Mouse (Mus musculus) forebrain, embryonic 14.5 days (tissue): ENCODE measurements around the gene Aes. TPM values are rescaled to one million over a fixed set of nuclear protein-coding genes. Genes with fewer than 3 reads are reported as not detected.

Experiments
- ATAC-seq: fragments of 200-750 bp; cut with Nextera tagmentation; 2 replicates; pipeline ENCODE4 v1.8.0; 2017; ENCODE audit warnings: mild to moderate bottlenecking, moderate library complexity
- DNase-seq: peaks from one replicate; pipeline ENCODE4 v3.0.0-alpha.2; 2015; ENCODE audit warnings: low spot score
- H3K27ac ChIP-seq: fragments of 300-500 bp; sonication (generic); 2 replicates; pipeline ENCODE4 v1.5.1; 2014; ENCODE audit warnings: low read depth, mild to moderate bottlenecking, control low read depth, low read length, moderate library complexity
- H3K27me3 ChIP-seq: fragments of 300-500 bp; sonication (generic); replicated peaks from 2 replicates; pipeline ENCODE4 v1.6.1; 2014; ENCODE audit warnings: low read length, control low read depth, mixed read lengths; ENCODE audit not compliant: control insufficient read depth, insufficient read depth
- H3K36me3 ChIP-seq: fragments of 300-500 bp; sonication (generic); 2 replicates; pipeline ENCODE4 v1.6.1; 2014; ENCODE audit warnings: low read length, control low read depth; ENCODE audit not compliant: control insufficient read depth, insufficient read depth
- H3K4me1 ChIP-seq: fragments of 300-500 bp; sonication (generic); 2 replicates; pipeline ENCODE4 v1.6.1; 2014; ENCODE audit warnings: antibody characterized with exemption, low read length, control low read depth; ENCODE audit not compliant: control insufficient read depth, insufficient read depth
- H3K4me2 ChIP-seq: fragments of 300-500 bp; sonication (generic); 2 replicates; pipeline ENCODE4 v1.6.1; 2014; ENCODE audit warnings: mild to moderate bottlenecking, control low read depth, low read length
- H3K4me3 ChIP-seq: fragments of 300-500 bp; sonication (generic); 2 replicates; pipeline ENCODE4 v1.5.1; 2014; ENCODE audit warnings: low read depth, low read length, control low read depth
- H3K9ac ChIP-seq: fragments of 300-500 bp; sonication (generic); 2 replicates; pipeline ENCODE4 v1.6.1; 2014; ENCODE audit warnings: mild to moderate bottlenecking, low read length, control low read depth, moderate library complexity
- H3K9me3 ChIP-seq: fragments of 300-500 bp; sonication (generic); replicated peaks from 2 replicates; pipeline ENCODE4 v1.6.1; 2016; ENCODE audit warnings: low read length, control low read depth, mixed read lengths; ENCODE audit not compliant: control insufficient read depth
- WGBS: fragments of 180-500 bp; shearing (Covaris S2); extraction: QIAGEN DNeasy Blood & Tissue Kit; methylation state at CpG from one replicate; pipeline ENCODE4 v1.1.7; 2014; 5-methylcytosine and 5-hydroxymethylcytosine counted together
- polyA plus RNA-seq: library from polyadenylated mRNA; unstranded; fragments of >200 nt; fragmentation: Nextera tagmentation; extraction: Ambion mirVana; gene quantifications from 2 replicates; pipeline ENCODE4 v1.2.1, GENCODE M21; 2014

The Aes gene
- polyA plus RNA-seq, 1 experiment from 2014 or later: 415 TPM

- Histone ChIP-seq H3K27me3 (peaks cover 22% of the 10 kb centered on the region), H3K4me2 (peak overlapping the region; percentile 26; the same call in 1 of the 2 replicates), H3K36me3 (no peaks in the 10 kb centered on the region), H3K9ac (no peak overlapping the region), H3K4me1 (peaks cover 36% of the 10 kb centered on the region), H3K4me3 (no peak overlapping the region), H3K27ac (peak overlapping the region; percentile 33; the same call in 1 of the 2 replicates), H3K9me3 (no peaks in the 10 kb centered on the region)
- 6% methylated on average over 10 of the region's 12 CpGs for WGBS
- no peak; the same call in 1 of the 2 replicates for ATAC-seq
- peak; percentile 41 for DNase-seq
Measured at GRCm38 (mm10) chr10:81597137-81597950, 38.1 kb downstream of the Aes start.

DNA sequence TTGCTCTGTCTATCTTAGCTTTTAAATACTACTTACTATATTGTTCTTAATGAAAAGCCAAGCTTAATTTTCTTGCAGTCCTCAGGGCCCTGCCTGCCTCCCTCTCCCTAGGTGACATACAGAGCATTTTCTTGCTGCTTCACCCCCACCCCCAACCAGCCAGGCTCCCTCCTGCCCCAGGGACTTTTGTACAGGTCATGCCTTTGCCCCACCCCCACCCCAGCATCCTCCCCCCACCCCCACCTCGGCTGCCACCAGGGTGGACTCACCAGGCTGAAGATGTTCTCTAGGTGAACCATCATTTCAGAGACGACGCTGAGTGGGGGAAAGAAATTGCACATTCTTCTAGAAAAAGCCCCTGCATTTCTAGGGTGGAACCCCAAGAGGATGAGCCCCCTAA lies 39.1 kb downstream of the Aes start:
- no peaks in the 10 kb centered on the region for H3K9me3 ChIP-seq
- H3K4me3 ChIP-seq: no peak overlapping the region
- H3K36me3 ChIP-seq: no peaks in the 10 kb centered on the region
- H3K27ac ChIP-seq: no peak overlapping the region
- H3K9ac ChIP-seq: no peak overlapping the region
- WGBS: 44% methylated on average over 3 of the region's 3 CpGs
- H3K4me1 ChIP-seq: peaks cover 39% of the 10 kb centered on the region
- no peak for ATAC-seq
- H3K27me3 ChIP-seq: peaks cover 22% of the 10 kb centered on the region
- no peak for DNase-seq
- H3K4me2 ChIP-seq: no peak overlapping the region

GRCm38 (mm10) chr10:81598871-81599270 lies 39.6 kb downstream of the Aes start:
- DNase-seq: no peak
- ATAC-seq: no peak
- Histone ChIP-seq H3K4me1 (peaks cover 39% of the 10 kb centered on the region), H3K27ac (no peak overlapping the region), H3K4me3 (no peak overlapping the region), H3K4me2 (no peak overlapping the region), H3K27me3 (peaks cover 19% of the 10 kb centered on the region), H3K36me3 (no peaks in the 10 kb centered on the region), H3K9ac (no peak overlapping the region), H3K9me3 (no peaks in the 10 kb centered on the region)
- WGBS: 56% methylated on average over 6 of the region's 6 CpGs

GRCm38 (mm10) chr10:81599630-81600029 lies 40.3 kb downstream of the Aes start:
- DNase-seq (no peak), ATAC-seq (no peak)
- Histone ChIP-seq H3K4me1 (peaks cover 39% of the 10 kb centered on the region), H3K9ac (no peak overlapping the region), H3K27ac (no peak overlapping the region), H3K36me3 (no peaks in the 10 kb centered on the region), H3K27me3 (peaks cover 12% of the 10 kb centered on the region; the same call in 1 of the 2 replicates), H3K9me3 (no peaks in the 10 kb centered on the region), H3K4me3 (no peak overlapping the region), H3K4me2 (no peak overlapping the region)
- WGBS: 75% methylated on average over 5 of the region's 5 CpGs

GRCm38 (mm10) chr10:81600096-81600495 lies 40.8 kb downstream of the Aes start:
- no peak overlapping the region for H3K27ac ChIP-seq
- DNase-seq: no peak
- ATAC-seq: no peak
- no peaks in the 10 kb centered on the region for H3K36me3 ChIP-seq
- no peaks in the 10 kb centered on the region for H3K9me3 ChIP-seq
- peaks cover 39% of the 10 kb centered on the region for H3K4me1 ChIP-seq
- H3K27me3 ChIP-seq: peaks cover 9% of the 10 kb centered on the region; the same call in 1 of the 2 replicates
- no peak overlapping the region for H3K9ac ChIP-seq
- no peak overlapping the region for H3K4me2 ChIP-seq
- 55% methylated on average over 10 of the region's 10 CpGs for WGBS
- no peak overlapping the region for H3K4me3 ChIP-seq

DNA sequence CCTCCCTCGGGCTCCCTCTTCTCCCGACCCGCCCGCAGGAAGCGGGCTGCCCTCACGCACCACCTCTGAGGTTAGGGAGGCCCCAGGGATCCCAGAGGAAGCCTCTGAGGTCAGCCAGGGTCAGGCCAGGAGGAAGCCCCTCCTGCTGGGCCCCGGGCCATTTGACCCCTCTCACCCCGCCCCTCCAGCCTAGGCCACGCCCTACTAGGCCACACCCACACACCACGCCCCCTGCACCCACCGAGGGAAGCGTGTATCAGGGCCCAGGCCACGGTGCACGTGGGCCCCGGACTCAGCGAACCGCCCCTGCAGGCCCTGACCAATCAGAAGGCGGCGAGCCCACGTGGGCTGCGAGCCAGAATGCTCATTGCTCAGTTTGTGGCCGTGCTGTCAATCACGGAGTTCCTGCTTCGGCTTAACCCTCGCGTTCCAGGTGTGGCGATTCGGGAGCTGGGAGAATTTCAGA lies 41.5 kb downstream of the Aes start, which contains the start of gene Tle6:
TSS of gene Tle6 (minus strand) at position 336 of the 466 bp plus-strand sequence.
- H3K4me1 ChIP-seq: peaks cover 36% of the 10 kb centered on the region
- no peak within 1 kb of the TSS; the same call in 1 of the 2 replicates for H3K9ac ChIP-seq
- H3K4me2 ChIP-seq: peak within 1 kb of the TSS; percentile 44
- peak; percentile 98 for DNase-seq
- under 1% methylated on average over 28 of the region's 28 CpGs for WGBS
- H3K36me3 ChIP-seq: no peaks in the 10 kb centered on the region
- H3K27me3 ChIP-seq: peaks cover 4% of the 10 kb centered on the region; the same call in 1 of the 2 replicates
- no peaks in the 10 kb centered on the region for H3K9me3 ChIP-seq
- no peak within 1 kb of the TSS; the same call in 1 of the 2 replicates for H3K4me3 ChIP-seq
- H3K27ac ChIP-seq: no peak within 1 kb of the TSS
- ATAC-seq: peak; percentile 78

- H3K4me1 ChIP-seq: peaks cover 29% of the 10 kb centered on the region
- no peak for ATAC-seq
- H3K27me3 ChIP-seq: no peaks in the 10 kb centered on the region
- H3K9ac ChIP-seq: no peak overlapping the region
- H3K9me3 ChIP-seq: no peaks in the 10 kb centered on the region
- H3K36me3 ChIP-seq: no peaks in the 10 kb centered on the region
- 20% methylated on average over 7 of the region's 7 CpGs for WGBS
- peak overlapping the region; percentile 44; the same call in 1 of the 2 replicates for H3K4me2 ChIP-seq
- no peak for DNase-seq
- no peak overlapping the region for H3K27ac ChIP-seq
- H3K4me3 ChIP-seq: no peak overlapping the region
Measured at GRCm38 (mm10) chr10:81601396-81601905, 42.2 kb downstream of the Aes start.

- H3K4me2 ChIP-seq: no peak overlapping the region
- H3K36me3 ChIP-seq: no peaks in the 10 kb centered on the region
- WGBS: 20% methylated on average over 4 of the region's 4 CpGs
- H3K9ac ChIP-seq: no peak overlapping the region
- no peak for ATAC-seq
- no peaks in the 10 kb centered on the region for H3K27me3 ChIP-seq
- peaks cover 18% of the 10 kb centered on the region for H3K4me1 ChIP-seq
- no peaks in the 10 kb centered on the region for H3K9me3 ChIP-seq
- H3K27ac ChIP-seq: no peak overlapping the region
- peak; percentile 90 for DNase-seq
- H3K4me3 ChIP-seq: no peak overlapping the region
Measured at GRCm38 (mm10) chr10:81602741-81603151, 43.5 kb downstream of the Aes start.
